Mouse (Mus musculus): ENCODE results near the gene Arpc2.

GRCm38 (mm10) chr1:74305522-74305921 lies 69.6 kb downstream of the Arpc2 start, which contains the start of gene Tmbim1:
- TF ChIP-seq CTCF (IDR thresholded peaks at IDR 0.05; ENCODE audit: control insufficient read depth, insufficient read depth, insufficient replicate concordance, low read depth, low read length) (no peak), POLR2A (IDR thresholded peaks at IDR 0.05; ENCODE audit: control insufficient read depth, low read depth, low read length) (no peak)

Measured in testis, adult 2 months (tissue).